Mouse (Mus musculus) midbrain, embryonic 16.5 days (tissue): Measurements from ENCODE around the gene Hcn3. TPM values are rescaled to one million over a fixed set of nuclear protein-coding genes. Genes with fewer than 3 reads are reported as not detected.

Experiments
- ATAC-seq: fragments of 200-750 bp; cut with Nextera tagmentation; 2 replicates; pipeline ENCODE4 v1.8.0; 2017; ENCODE audit warnings: moderate TSS enrichment
- H3K27ac ChIP-seq: fragments of 300-500 bp; sonication (generic); 2 replicates; pipeline ENCODE4 v1.5.1; 2014; ENCODE audit warnings: mild to moderate bottlenecking, low read length, mixed read lengths
- H3K27me3 ChIP-seq: fragments of 300-500 bp; sonication (generic); 2 replicates; pipeline ENCODE4 v1.6.1; 2014; ENCODE audit warnings: low read depth, low read length, mixed read lengths; ENCODE audit not compliant: control insufficient read depth, insufficient read depth
- H3K36me3 ChIP-seq: fragments of 300-500 bp; sonication (generic); 2 replicates; pipeline ENCODE4 v1.6.1; 2014; ENCODE audit warnings: mild to moderate bottlenecking, low read length, moderate library complexity, mixed read lengths; ENCODE audit not compliant: control insufficient read depth, insufficient read depth
- H3K4me1 ChIP-seq: fragments of 300-500 bp; sonication (generic); 2 replicates; pipeline ENCODE4 v1.6.1; 2014; ENCODE audit warnings: mild to moderate bottlenecking, low read length, mixed read lengths; ENCODE audit not compliant: control insufficient read depth, insufficient read depth
- H3K4me2 ChIP-seq: fragments of 300-500 bp; sonication (generic); 2 replicates; pipeline ENCODE4 v1.6.1; 2014; ENCODE audit warnings: mild to moderate bottlenecking, low read length, mixed read lengths
- H3K4me3 ChIP-seq: fragments of 300-500 bp; sonication (generic); 2 replicates; pipeline ENCODE4 v1.5.1; 2014; ENCODE audit warnings: low read depth, mild to moderate bottlenecking, low read length, moderate library complexity, mixed read lengths
- H3K9ac ChIP-seq: fragments of 300-500 bp; sonication (generic); 2 replicates; pipeline ENCODE4 v1.6.1; 2014; ENCODE audit warnings: low read depth, low read length, mixed read lengths
- H3K9me3 ChIP-seq: fragments of 300-500 bp; sonication (generic); replicated peaks from 2 replicates; pipeline ENCODE4 v1.6.1; 2014; ENCODE audit warnings: mild to moderate bottlenecking, low read length, mixed read lengths; ENCODE audit not compliant: control insufficient read depth, poor library complexity, severe bottlenecking
- WGBS: fragments of 180-500 bp; shearing (Covaris S2); extraction: QIAGEN DNeasy Blood & Tissue Kit; methylation state at CpG from one replicate; pipeline ENCODE4 v1.1.7; 2014; 5-methylcytosine and 5-hydroxymethylcytosine counted together
- polyA plus RNA-seq: library from polyadenylated mRNA; unstranded; fragments of >200 nt; fragmentation: Nextera tagmentation; extraction: Ambion mirVana; gene quantifications from 2 replicates; pipeline ENCODE4 v1.2.1, GENCODE M21; 2015

The Hcn3 gene
- polyA plus RNA-seq, 1 experiment from 2014 or later = 65.9 TPM

- Histone ChIP-seq H3K4me2 (peak within 1 kb of the TSS; percentile 90), H3K27me3 (no peaks in the 10 kb centered on the region), H3K9ac (peak within 1 kb of the TSS; percentile 87), H3K4me1 (peaks cover 25% of the 10 kb centered on the region), H3K27ac (peak within 1 kb of the TSS; percentile 92), H3K36me3 (peaks cover 14% of the 10 kb centered on the region; the same call in 1 of the 2 replicates), H3K4me3 (peak within 1 kb of the TSS; percentile 60), H3K9me3 (no peaks in the 10 kb centered on the region)
- ATAC-seq = peak; percentile 95
- WGBS = 4% methylated on average over 39 of the region's 39 CpGs
Measured at GRCm38 (mm10) chr3:89183058-89183958, 23.3 kb upstream of the Hcn3 start, which contains the start of gene Fam189b. TSS of gene Fam189b (plus strand) at chr3:89183143.

DNA sequence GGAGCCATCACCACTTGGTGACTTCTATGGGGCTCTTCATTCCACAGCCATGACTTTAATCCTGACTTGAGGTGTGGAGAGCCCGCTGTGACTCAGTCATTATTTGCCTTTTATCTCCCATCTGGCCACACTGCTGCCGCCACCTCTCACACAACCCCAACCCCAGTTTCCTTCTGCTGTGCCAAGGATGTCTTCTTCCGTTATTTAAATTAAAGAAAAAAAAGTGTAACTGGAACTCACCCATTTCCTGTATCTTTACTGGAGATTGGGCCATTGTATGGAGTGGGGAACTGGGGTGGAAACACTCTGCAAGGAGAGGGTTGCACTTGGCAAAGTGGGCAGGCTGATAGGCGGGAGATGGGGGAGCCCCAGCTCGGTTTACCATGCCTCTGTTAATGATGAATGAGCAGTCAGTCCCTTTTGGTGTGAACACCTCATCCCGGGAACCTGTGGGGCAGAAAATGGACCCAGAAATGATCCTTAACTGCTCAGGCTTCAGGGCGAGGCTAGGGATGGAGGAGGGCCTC lies 22.6 kb upstream of the Hcn3 start:
- H3K9ac ChIP-seq = no peak overlapping the region; the same call in 1 of the 2 replicates
- H3K4me2 ChIP-seq = peak overlapping the region; percentile 90
- H3K4me1 ChIP-seq = peaks cover 29% of the 10 kb centered on the region
- no peaks in the 10 kb centered on the region for H3K27me3 ChIP-seq
- H3K9me3 ChIP-seq = no peaks in the 10 kb centered on the region
- peaks cover 14% of the 10 kb centered on the region; the same call in 1 of the 2 replicates for H3K36me3 ChIP-seq
- H3K4me3 ChIP-seq = peak overlapping the region; percentile 60
- WGBS = 48% methylated on average over 7 of the region's 7 CpGs
- peak overlapping the region; percentile 92 for H3K27ac ChIP-seq
- no peak for ATAC-seq

DNA sequence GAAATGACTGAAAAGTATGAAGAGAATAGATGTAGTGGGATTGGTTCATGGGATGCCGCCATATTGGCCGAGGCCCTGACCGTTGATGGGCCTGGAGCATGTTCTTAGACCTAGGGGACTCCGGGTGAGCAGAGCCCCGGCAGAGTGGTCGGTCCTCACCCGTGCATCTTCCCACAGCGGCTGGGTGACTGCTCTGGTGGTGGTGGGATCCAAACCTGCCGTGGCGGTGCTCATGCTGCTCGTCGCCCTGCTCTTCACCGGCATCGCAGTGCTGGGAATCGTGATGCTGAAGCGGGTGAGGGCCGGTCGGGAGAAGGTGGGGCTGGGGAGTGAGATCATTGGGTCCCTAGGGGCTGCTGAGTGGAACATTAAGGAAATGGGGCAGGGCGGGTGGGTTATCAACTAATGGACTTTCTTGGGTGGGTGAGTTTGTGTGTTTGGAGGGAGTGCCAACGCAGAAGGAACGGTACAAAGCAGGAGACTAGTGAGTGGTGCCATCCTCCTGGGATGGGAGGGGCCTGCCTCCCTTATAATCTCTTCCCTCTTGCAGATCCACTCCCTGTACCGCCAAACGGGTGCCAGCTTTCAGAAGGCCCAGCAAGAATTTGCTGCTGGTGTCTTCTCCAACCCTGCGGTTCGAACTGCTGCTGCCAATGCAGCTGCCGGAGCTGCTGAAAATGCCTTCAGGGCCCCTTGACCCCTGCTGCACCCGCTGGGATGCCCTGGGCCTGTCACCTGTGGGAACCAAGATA lies 21.9 kb upstream of the Hcn3 start:
- H3K36me3 ChIP-seq = peaks cover 11% of the 10 kb centered on the region; the same call in 1 of the 2 replicates
- no peak overlapping the region for H3K27ac ChIP-seq
- no peaks in the 10 kb centered on the region for H3K9me3 ChIP-seq
- ATAC-seq = no peak
- no peak overlapping the region for H3K4me2 ChIP-seq
- H3K27me3 ChIP-seq = no peaks in the 10 kb centered on the region
- peaks cover 29% of the 10 kb centered on the region for H3K4me1 ChIP-seq
- 96% methylated on average over 27 of the region's 27 CpGs for WGBS
- H3K9ac ChIP-seq = no peak overlapping the region
- no peak overlapping the region for H3K4me3 ChIP-seq

DNA sequence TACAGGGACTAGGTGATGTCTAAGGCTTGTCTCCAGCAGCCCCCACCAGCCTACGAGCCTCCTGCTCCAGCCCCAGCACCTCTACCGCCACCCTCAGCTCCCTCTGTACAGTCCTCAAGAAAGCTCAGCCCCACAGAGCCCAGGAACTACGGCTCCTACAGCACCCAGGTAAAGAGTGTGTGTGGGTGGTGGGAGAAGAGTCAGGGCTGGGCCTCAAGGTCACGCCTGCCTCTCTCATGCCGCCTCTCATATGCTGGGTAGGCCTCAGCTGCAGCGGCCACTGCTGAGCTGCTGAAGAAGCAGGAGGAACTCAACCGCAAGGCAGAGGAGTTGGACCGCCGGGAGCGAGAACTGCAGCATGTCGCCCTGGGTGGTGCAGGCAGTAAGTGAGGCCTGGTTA lies 19.1 kb upstream of the Hcn3 start:
- no peak overlapping the region for H3K4me3 ChIP-seq
- no peak overlapping the region for H3K4me2 ChIP-seq
- no peak overlapping the region for H3K9ac ChIP-seq
- WGBS = 93% methylated on average over 11 of the region's 11 CpGs
- H3K36me3 ChIP-seq = peaks cover 31% of the 10 kb centered on the region
- no peak overlapping the region for H3K27ac ChIP-seq
- ATAC-seq = no peak
- no peaks in the 10 kb centered on the region for H3K27me3 ChIP-seq
- peaks cover 16% of the 10 kb centered on the region for H3K4me1 ChIP-seq
- no peaks in the 10 kb centered on the region for H3K9me3 ChIP-seq

GRCm38 (mm10) chr3:89178107-89178385 lies 18.1 kb upstream of the Hcn3 start:
- WGBS = 11% methylated on average over 6 of the region's 6 CpGs
- Histone ChIP-seq H3K9me3 (no peaks in the 10 kb centered on the region), H3K4me2 (peak overlapping the region; percentile 93), H3K9ac (peak overlapping the region; percentile 61), H3K36me3 (peaks cover 36% of the 10 kb centered on the region), H3K4me1 (peaks cover 10% of the 10 kb centered on the region), H3K27me3 (no peaks in the 10 kb centered on the region), H3K4me3 (peak overlapping the region; percentile 76), H3K27ac (peak overlapping the region; percentile 79)
- no peak for ATAC-seq

DNA sequence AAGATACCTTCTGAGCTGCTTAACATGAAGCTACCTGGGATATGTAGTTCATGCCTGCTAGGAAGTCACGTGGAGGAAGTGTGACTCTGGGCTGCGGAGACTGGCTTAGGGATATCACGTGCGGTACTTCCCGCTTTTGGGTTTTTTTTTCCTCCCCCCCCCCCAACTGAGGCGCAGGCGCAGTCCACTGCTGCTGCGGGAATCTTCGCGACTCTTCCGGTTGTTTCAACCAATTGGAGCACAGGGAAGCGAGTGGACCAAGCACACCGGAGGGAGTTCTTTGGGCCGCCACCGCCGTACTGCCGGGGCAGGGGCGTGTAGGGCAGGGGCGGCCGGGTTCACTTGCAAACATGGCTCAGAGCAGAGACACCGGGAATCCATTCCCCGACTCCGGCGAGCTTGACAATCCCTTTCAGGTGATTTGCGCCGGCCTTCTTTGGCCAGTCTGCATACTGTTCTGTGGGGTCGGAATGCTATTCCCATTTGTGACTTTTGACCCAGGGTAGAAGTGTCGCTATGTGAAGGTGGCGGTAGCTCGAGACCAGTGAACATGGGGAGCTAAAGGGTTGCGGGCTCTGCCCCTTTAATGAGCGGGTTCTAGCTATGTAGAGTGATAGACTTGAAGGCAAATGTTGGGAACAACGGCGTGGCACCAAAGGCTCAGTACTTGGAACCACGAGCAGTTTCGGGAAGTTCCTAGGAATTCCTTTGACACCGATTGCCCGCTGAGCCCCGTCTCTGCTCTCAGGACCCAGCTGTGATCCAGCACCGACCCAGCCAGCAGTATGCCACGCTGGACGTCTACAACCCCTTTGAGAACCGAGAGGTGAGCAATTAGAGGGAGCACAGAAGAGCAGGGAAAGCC lies 17.5 kb upstream of the Hcn3 start, which contains the start of gene Scamp3:
Gene Scamp3 (plus strand): TSS at position 232 of the 865 bp plus-strand sequence.
- no peaks in the 10 kb centered on the region for H3K27me3 ChIP-seq
- no peaks in the 10 kb centered on the region for H3K9me3 ChIP-seq
- peak; percentile 97 for ATAC-seq
- peaks cover 37% of the 10 kb centered on the region for H3K36me3 ChIP-seq
- peaks cover 10% of the 10 kb centered on the region for H3K4me1 ChIP-seq
- H3K4me3 ChIP-seq = peak within 1 kb of the TSS; percentile 76
- H3K9ac ChIP-seq = peak within 1 kb of the TSS; percentile 61
- peak within 1 kb of the TSS; percentile 79 for H3K27ac ChIP-seq
- H3K4me2 ChIP-seq = peak within 1 kb of the TSS; percentile 93
- under 1% methylated on average over 43 of the region's 43 CpGs for WGBS

DNA sequence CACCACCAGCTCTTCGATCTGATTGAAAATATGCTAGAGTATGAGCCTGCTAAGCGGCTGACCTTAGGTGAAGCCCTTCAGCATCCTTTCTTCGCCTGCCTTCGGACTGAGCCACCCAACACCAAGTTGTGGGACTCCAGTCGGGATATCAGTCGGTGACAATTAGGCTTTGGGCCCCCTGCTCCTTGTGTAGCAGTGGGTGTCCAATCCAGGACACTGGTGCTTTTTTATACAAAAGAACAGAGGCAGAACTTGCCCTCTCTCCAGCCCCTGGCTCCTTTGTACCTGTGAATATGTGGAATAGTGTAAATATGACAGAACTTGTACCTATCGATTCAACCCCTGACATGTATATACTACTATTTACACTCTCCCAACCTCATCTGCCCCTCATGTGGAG lies 16.4 kb upstream of the Hcn3 start:
- whole genome bisulfite sequencing = 83% methylated on average over 7 of the region's 7 CpGs
- H3K9me3 ChIP-seq = no peaks in the 10 kb centered on the region
- H3K4me3 ChIP-seq = no peak overlapping the region
- H3K27ac ChIP-seq = no peak overlapping the region
- peak; percentile 4; the same call in 1 of the 2 replicates for ATAC-seq
- no peak overlapping the region for H3K9ac ChIP-seq
- H3K36me3 ChIP-seq = peaks cover 38% of the 10 kb centered on the region
- no peak overlapping the region for H3K4me2 ChIP-seq
- peaks cover 10% of the 10 kb centered on the region for H3K4me1 ChIP-seq
- H3K27me3 ChIP-seq = no peaks in the 10 kb centered on the region

DNA sequence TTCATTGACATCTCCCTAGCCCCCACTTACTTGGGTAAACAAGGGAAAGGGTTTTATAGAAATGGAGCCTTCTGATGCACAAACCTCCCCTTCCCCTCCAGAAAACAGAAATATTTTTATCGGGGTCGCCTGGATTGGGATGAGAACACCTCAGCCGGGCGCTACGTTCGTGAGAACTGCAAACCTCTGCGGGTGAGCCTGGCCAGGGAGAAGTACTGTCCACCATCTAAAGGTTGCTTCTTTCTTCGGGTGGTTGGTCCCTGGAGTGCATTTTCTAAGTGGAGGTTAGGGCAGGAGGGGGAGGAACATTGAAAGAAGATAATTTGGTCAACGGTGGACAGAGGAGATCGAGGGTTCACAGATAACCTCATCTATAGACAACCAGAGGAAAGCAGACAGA lies 15.5 kb upstream of the Hcn3 start:
- Histone ChIP-seq H3K27me3 (no peaks in the 10 kb centered on the region), H3K4me1 (peaks cover 10% of the 10 kb centered on the region), H3K4me3 (no peak overlapping the region), H3K36me3 (peaks cover 40% of the 10 kb centered on the region), H3K9me3 (no peaks in the 10 kb centered on the region), H3K9ac (no peak overlapping the region), H3K4me2 (no peak overlapping the region), H3K27ac (no peak overlapping the region)
- no peak for ATAC-seq
- 91% methylated on average over 10 of the region's 10 CpGs for WGBS
